Mouse (Mus musculus) ES-Bruce4 (cell line): Measurements from ENCODE around the gene Ufc1.

Experiments used
- CTCF ChIP-seq: IDR thresholded peaks from one replicate; pipeline ENCODE4 v1.8.1; 2011; ENCODE audit warnings: low read depth, low read length
- POLR2A ChIP-seq: IDR thresholded peaks from one replicate; pipeline ENCODE4 v1.8.1; 2011; ENCODE audit warnings: low read length; ENCODE audit not compliant: insufficient read depth

GRCm38 (mm10) chr1:171262594-171263130, 32.2 kb downstream of the Ufc1 start:
- no peak for TF ChIP-seq POLR2A
- TF ChIP-seq CTCF = no peak
